Mouse (Mus musculus) macrophage (primary cell): ENCODE data around the gene Cep135. TPM values are rescaled to one million over a fixed set of nuclear protein-coding genes. Genes with fewer than 3 reads are reported as not detected.

Source experiments
- H3K27ac ChIP-seq: fragments of 350-480 bp; formaldehyde crosslinking; 2 replicates; pipeline ENCODE4 v1.9.0; 2021
- H3K36me3 ChIP-seq: fragments of 350-480 bp; formaldehyde crosslinking; 2 replicates; pipeline ENCODE4 v1.9.0; 2021; ENCODE audit errors: inconsistent target
- H3K4me3 ChIP-seq: fragments of 350-480 bp; formaldehyde crosslinking; 2 replicates; pipeline ENCODE4 v1.9.0; 2021; ENCODE audit errors: inconsistent target
- H3K79me2 ChIP-seq: fragments of 350-480 bp; formaldehyde crosslinking; 2 replicates; pipeline ENCODE4 v1.9.0; 2021; ENCODE audit errors: inconsistent target
- WGBS: methylation state at CpG from one replicate; pipeline ENCODE4 v1.1.7; 2026; ENCODE audit warnings: inconsistent platforms; ENCODE audit not compliant: missing documents; 5-methylcytosine and 5-hydroxymethylcytosine counted together
- polyA plus RNA-seq: library from polyadenylated mRNA; stranded (reverse); fragments of 250-400 nt; gene quantifications from 3 replicates; pipeline ENCODE4 v1.2.4, GENCODE M21; 2018; ENCODE audit warnings: inconsistent platforms

The Cep135 gene
- polyA plus RNA-seq, 1 experiment from 2014 or later, result 4.2 TPM

GRCm38 (mm10) chr5:76615276-76615675 is 26.8 kb downstream of the Cep135 start:
- H3K4me3 ChIP-seq, result no peak overlapping the region
- H3K79me2 ChIP-seq, result no peaks in the 10 kb centered on the region
- peaks cover 59% of the 10 kb centered on the region; the same call in 1 of the 2 replicates for H3K36me3 ChIP-seq
- WGBS, result 93% methylated on average over 8 of the region's 8 CpGs
- H3K27ac ChIP-seq, result no peak overlapping the region

GRCm38 (mm10) chr5:76616196-76616747 is 27.8 kb downstream of the Cep135 start:
- H3K79me2 ChIP-seq, result no peaks in the 10 kb centered on the region
- no peak overlapping the region for H3K27ac ChIP-seq
- no peak overlapping the region for H3K4me3 ChIP-seq
- 97% methylated on average over 2 of the region's 2 CpGs for WGBS
- peaks cover 59% of the 10 kb centered on the region; the same call in 1 of the 2 replicates for H3K36me3 ChIP-seq

- Histone ChIP-seq H3K36me3 (peaks cover 37% of the 10 kb centered on the region; the same call in 1 of the 2 replicates), H3K27ac (no peak overlapping the region), H3K4me3 (no peak overlapping the region), H3K79me2 (no peaks in the 10 kb centered on the region)
- WGBS, result 92% methylated on average over 7 of the region's 7 CpGs
Measured at GRCm38 (mm10) chr5:76618750-76619149, 30.3 kb downstream of the Cep135 start.

GRCm38 (mm10) chr5:76623759-76624158 is 35.3 kb downstream of the Cep135 start:
- Histone ChIP-seq H3K4me3 (no peak overlapping the region), H3K27ac (no peak overlapping the region), H3K36me3 (peaks cover 15% of the 10 kb centered on the region; the same call in 1 of the 2 replicates), H3K79me2 (no peaks in the 10 kb centered on the region)
- 97% methylated on average over 9 of the region's 9 CpGs for WGBS

GRCm38 (mm10) chr5:76627770-76628169 is 39.3 kb downstream of the Cep135 start:
- WGBS, result 100% methylated on average over 1 of the region's 1 CpGs
- H3K27ac ChIP-seq, result no peak overlapping the region
- H3K79me2 ChIP-seq, result no peaks in the 10 kb centered on the region
- H3K4me3 ChIP-seq, result no peak overlapping the region
- peaks cover 27% of the 10 kb centered on the region for H3K36me3 ChIP-seq

GRCm38 (mm10) chr5:76634012-76634411 is 45.5 kb downstream of the Cep135 start:
- Histone ChIP-seq H3K4me3 (no peak overlapping the region), H3K36me3 (peaks cover 47% of the 10 kb centered on the region), H3K27ac (no peak overlapping the region), H3K79me2 (no peaks in the 10 kb centered on the region)
- 94% methylated on average over 10 of the region's 10 CpGs for WGBS

- 87% methylated on average over 2 of the region's 2 CpGs for WGBS
- Histone ChIP-seq H3K27ac (no peak overlapping the region), H3K36me3 (peaks cover 55% of the 10 kb centered on the region), H3K4me3 (no peak overlapping the region), H3K79me2 (no peaks in the 10 kb centered on the region)
Measured at GRCm38 (mm10) chr5:76635592-76635991, 47.1 kb downstream of the Cep135 start.

- WGBS, result 97% methylated on average over 4 of the region's 4 CpGs
- Histone ChIP-seq H3K79me2 (no peaks in the 10 kb centered on the region), H3K27ac (no peak overlapping the region), H3K36me3 (peaks cover 36% of the 10 kb centered on the region), H3K4me3 (no peak overlapping the region)
Measured at GRCm38 (mm10) chr5:76642076-76642475, 53.6 kb downstream of the Cep135 start.

GRCm38 (mm10) chr5:76644234-76644633 is 55.7 kb downstream of the Cep135 start:
- Histone ChIP-seq H3K4me3 (no peak overlapping the region), H3K36me3 (peaks cover 26% of the 10 kb centered on the region)

GRCm38 (mm10) chr5:76645091-76645868 is 56.8 kb downstream of the Cep135 start:
- WGBS, result 96% methylated on average over 10 of the region's 10 CpGs

More at GRCm38 (mm10) chr5:76644234-76644633, 55.7 kb downstream of the Cep135 start:
- WGBS, result 72% methylated on average over 7 of the region's 7 CpGs
- Histone ChIP-seq H3K27ac (no peak overlapping the region), H3K79me2 (no peaks in the 10 kb centered on the region)

GRCm38 (mm10) chr5:76649897-76650296 is 61.4 kb downstream of the Cep135 start:
- WGBS, result 67% methylated on average over 3 of the region's 4 CpGs
- no peaks in the 10 kb centered on the region for H3K79me2 ChIP-seq
- no peak overlapping the region for H3K27ac ChIP-seq
- peaks cover 6% of the 10 kb centered on the region; the same call in 1 of the 2 replicates for H3K36me3 ChIP-seq
- H3K4me3 ChIP-seq, result no peak overlapping the region

More at GRCm38 (mm10) chr5:76645091-76645868, 56.8 kb downstream of the Cep135 start:
- no peaks in the 10 kb centered on the region for H3K79me2 ChIP-seq
- H3K4me3 ChIP-seq, result no peak overlapping the region
- no peak overlapping the region for H3K27ac ChIP-seq
- H3K36me3 ChIP-seq, result peaks cover 22% of the 10 kb centered on the region

- Histone ChIP-seq H3K36me3 (peaks cover 1% of the 10 kb centered on the region; the same call in 1 of the 2 replicates), H3K27ac (no peak overlapping the region), H3K4me3 (no peak overlapping the region), H3K79me2 (no peaks in the 10 kb centered on the region)
- 88% methylated on average over 5 of the region's 5 CpGs for WGBS
Measured at GRCm38 (mm10) chr5:76651151-76651725, 62.7 kb downstream of the Cep135 start.

- H3K27ac ChIP-seq, result no peak within 1 kb of the TSS
- 100% methylated on average over 2 of the region's 2 CpGs for WGBS
- no peaks in the 10 kb centered on the region for H3K36me3 ChIP-seq
- no peak within 1 kb of the TSS for H3K4me3 ChIP-seq
- no peaks in the 10 kb centered on the region for H3K79me2 ChIP-seq
Measured at GRCm38 (mm10) chr5:76656212-76656611, 67.7 kb downstream of the Cep135 start, which contains the start of gene C530008M17Rik. TSS of gene C530008M17Rik (plus strand) at chr5:76656512.

- H3K27ac ChIP-seq, result no peak overlapping the region
- H3K36me3 ChIP-seq, result no peaks in the 10 kb centered on the region
- H3K4me3 ChIP-seq, result no peak overlapping the region
- no peaks in the 10 kb centered on the region for H3K79me2 ChIP-seq
- 2% methylated on average over 66 of the region's 80 CpGs for WGBS
Measured at GRCm38 (mm10) chr5:76657245-76658083, 69.0 kb downstream of the Cep135 start.
